Mouse (Mus musculus) layer of hippocampus, adult 2 months (tissue): ENCODE data around the gene Coq4. TPM values are rescaled to one million over a fixed set of nuclear protein-coding genes. Genes with fewer than 3 reads are reported as not detected.

ENCODE experiments used
- DNase-seq, 2 experiments: peaks; one replicate each; pipeline ENCODE4 v3.0.0; 2022; ENCODE audit warnings: low spot score in 2 of 2
- H3K27ac ChIP-seq: fragments of 200-600 bp; 2 replicates; pipeline ENCODE4 v1.8.1; 2022
- H3K4me3 ChIP-seq: fragments of 200-600 bp; 2 replicates; pipeline ENCODE4 v1.8.1; 2022; ENCODE audit warnings: mild to moderate bottlenecking
- CTCF ChIP-seq: fragments of 200-600 bp; conservative IDR thresholded peaks from 2 replicates; pipeline ENCODE4 v1.8.1; 2022; ENCODE audit warnings: antibody characterized with exemption, mild to moderate bottlenecking, moderate library complexity
- long read RNA-seq, 2 experiments: library from polyadenylated mRNA; stranded (forward); transcript quantifications; one replicate each; pipeline ENCODE4 v2.0.0; 2021; ENCODE audit warnings: borderline mapping rate in 2 of 2
- total RNA-seq, 2 experiments: library from RNA; stranded (reverse); gene quantifications; 2 replicates each; pipeline ENCODE4 v1.2.3; 2021

The Coq4 gene
- 10 to 100 TPM; 25.8 to 26.5 TPM for total RNA-seq
- long read RNA-seq, experiment 1, transcript Coq4-201 (7 exons, 1,991 nt): major isoform, 8 of 12 reads
- long read RNA-seq, experiment 1, partial matches to known transcripts: 2 of 12 reads
- long read RNA-seq, experiment 1, other reads (novel, unspliced or antisense): 2 of 12 reads
- long read RNA-seq, experiment 2, transcript Coq4-201 (7 exons, 1,991 nt): major isoform, 13 of 20 reads
- long read RNA-seq, experiment 2, partial matches to known transcripts: 3 of 20 reads
- long read RNA-seq, experiment 2, other reads (novel, unspliced or antisense): 2 of 20 reads

- H3K27ac ChIP-seq: peak within 1 kb of the TSS; percentile 87
- no peak for TF ChIP-seq CTCF
- H3K4me3 ChIP-seq: peak within 1 kb of the TSS; percentile 75
- DNase-seq: peak; percentile 92
Observed at GRCm38 (mm10) chr2:29787104-29787917, at the start of gene Coq4. Coq4 (plus strand) TSS chr2:29787493.

DNA sequence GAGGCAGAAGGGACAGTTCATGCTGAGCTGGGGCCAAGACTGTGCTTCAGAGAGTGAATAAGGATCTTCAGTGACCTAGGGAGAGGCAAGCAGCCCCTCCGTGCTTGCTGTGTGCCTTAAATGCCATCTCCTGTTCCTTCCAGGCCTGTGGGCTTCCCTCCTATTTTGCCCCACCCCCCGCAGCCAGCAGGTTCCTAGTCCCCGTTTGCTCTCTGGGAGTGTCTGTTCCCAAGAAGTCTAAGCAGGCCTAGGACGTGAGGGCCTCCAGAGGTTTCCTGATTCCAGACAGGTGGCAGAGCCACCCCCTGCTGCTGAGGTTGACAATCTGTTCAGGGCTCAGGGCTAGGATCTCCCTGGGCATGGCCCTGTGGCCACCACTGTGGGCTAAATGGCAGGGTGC lies 48.5 kb upstream of the Coq4 start:
- no peak overlapping the region for H3K4me3 ChIP-seq
- DNase-seq: no peak
- peak overlapping the region; percentile 40 for H3K27ac ChIP-seq
- TF ChIP-seq CTCF: no peak

GRCm38 (mm10) chr2:29739368-29739767 lies 47.9 kb upstream of the Coq4 start:
- H3K4me3 ChIP-seq: no peak overlapping the region
- H3K27ac ChIP-seq: peak overlapping the region; percentile 40
- no peak for DNase-seq
- peak; percentile 56 for TF ChIP-seq CTCF

DNA sequence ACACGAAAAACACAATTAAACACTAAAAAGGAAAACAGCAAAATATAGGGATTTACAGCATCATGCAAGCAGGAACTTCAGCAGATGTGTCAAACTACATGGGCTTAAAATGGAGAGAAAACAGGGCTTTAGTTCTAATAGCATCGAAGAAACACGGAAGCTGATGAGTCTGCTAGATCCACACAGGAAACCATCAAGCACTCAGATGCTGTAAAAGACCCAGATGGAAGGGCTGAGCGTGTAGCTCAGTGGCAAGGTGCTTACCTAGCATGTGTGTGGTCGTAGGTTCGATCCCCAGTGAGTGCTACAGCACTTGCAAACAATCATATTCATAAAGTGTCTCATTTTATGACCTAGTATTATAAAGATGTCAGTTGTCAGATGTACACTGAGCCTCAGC lies 46.1 kb upstream of the Coq4 start:
- H3K27ac ChIP-seq: no peak overlapping the region
- no peak overlapping the region for H3K4me3 ChIP-seq
- DNase-seq: no peak
- no peak for TF ChIP-seq CTCF

- no peak overlapping the region for H3K4me3 ChIP-seq
- DNase-seq: no peak
- no peak for TF ChIP-seq CTCF
- no peak overlapping the region for H3K27ac ChIP-seq
Observed at GRCm38 (mm10) chr2:29744256-29744655, 43.0 kb upstream of the Coq4 start.

GRCm38 (mm10) chr2:29747188-29747782 lies 40.0 kb upstream of the Coq4 start:
- DNase-seq: no peak
- Histone ChIP-seq H3K4me3 (peak overlapping the region; percentile 46), H3K27ac (peak overlapping the region; percentile 29)
- no peak for TF ChIP-seq CTCF

- no peak for DNase-seq
- H3K27ac ChIP-seq: no peak overlapping the region
- no peak overlapping the region for H3K4me3 ChIP-seq
- peak; percentile 71 for TF ChIP-seq CTCF
Observed at GRCm38 (mm10) chr2:29747852-29748251, 39.4 kb upstream of the Coq4 start.

- DNase-seq: no peak
- no peak overlapping the region for H3K4me3 ChIP-seq
- TF ChIP-seq CTCF: no peak
- no peak overlapping the region for H3K27ac ChIP-seq
Observed at GRCm38 (mm10) chr2:29748499-29748898, 38.8 kb upstream of the Coq4 start.

GRCm38 (mm10) chr2:29751497-29751896 lies 35.8 kb upstream of the Coq4 start, which contains the start of gene Gm13420:
Gm13420 (minus strand) TSS chr2:29751685.
- Histone ChIP-seq H3K27ac (no peak within 1 kb of the TSS), H3K4me3 (no peak within 1 kb of the TSS)
- TF ChIP-seq CTCF: no peak
- DNase-seq: no peak

GRCm38 (mm10) chr2:29752397-29752796 lies 34.9 kb upstream of the Coq4 start:
- no peak for TF ChIP-seq CTCF
- Histone ChIP-seq H3K27ac (no peak overlapping the region), H3K4me3 (no peak overlapping the region)
- no peak for DNase-seq

GRCm38 (mm10) chr2:29755693-29756092 lies 31.6 kb upstream of the Coq4 start:
- DNase-seq: no peak
- Histone ChIP-seq H3K27ac (no peak overlapping the region), H3K4me3 (no peak overlapping the region)
- no peak for TF ChIP-seq CTCF

DNA sequence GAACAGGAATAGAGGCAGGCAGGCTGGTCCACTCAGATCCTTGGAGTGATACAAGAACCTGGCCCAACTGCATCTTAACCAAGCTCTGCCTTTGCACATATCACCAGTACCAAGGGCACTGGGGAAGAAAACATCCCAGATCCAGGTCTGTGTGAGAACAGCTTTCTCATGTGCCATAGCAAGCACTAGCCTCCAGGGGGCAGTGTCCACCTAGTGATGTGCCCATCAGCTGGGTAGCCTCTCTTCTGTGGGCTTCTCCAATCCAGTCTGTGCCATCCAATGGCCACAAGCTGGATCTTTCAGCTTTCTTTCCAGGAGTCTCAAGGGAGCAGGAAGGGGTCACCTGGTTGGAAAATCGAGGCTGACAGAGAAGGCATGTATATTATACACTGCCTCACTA lies 22.5 kb upstream of the Coq4 start:
- peak; percentile 94 for TF ChIP-seq CTCF
- Histone ChIP-seq H3K27ac (no peak overlapping the region), H3K4me3 (no peak overlapping the region)
- DNase-seq: peak; percentile 38 to 60

DNA sequence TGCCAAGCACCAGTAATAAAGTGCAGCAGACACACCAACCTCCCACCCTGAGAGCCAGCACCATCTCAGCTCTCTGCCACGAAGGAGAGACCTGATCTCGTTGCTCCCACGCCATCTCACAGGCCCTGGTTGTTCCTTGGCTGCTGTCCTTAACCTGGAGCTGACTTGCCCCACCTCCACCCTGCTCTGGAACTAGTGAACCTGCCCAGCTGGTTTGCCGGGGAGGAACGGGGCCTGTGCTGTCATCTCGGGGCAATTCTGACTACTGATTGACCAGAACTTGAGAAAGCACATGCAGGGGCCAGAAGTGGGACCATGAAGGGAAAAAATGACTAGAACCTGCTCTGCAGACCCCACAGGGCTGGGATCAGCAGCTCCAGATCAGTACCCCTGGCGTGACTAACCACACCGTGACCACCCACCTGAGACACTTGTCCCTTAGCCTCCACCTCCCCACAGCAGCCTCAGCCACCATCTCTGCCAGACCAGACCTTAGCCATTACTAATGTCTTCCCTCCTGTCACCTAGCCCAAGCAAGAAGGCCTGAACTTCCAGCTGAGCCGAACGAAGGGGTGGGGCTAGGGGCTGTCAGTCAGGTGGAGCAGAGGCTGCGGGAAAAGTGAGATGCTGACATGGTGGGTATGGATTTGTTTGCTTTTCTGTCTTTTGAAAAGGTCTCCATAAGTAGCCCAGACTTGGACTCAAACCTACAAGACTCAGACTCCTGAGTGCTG lies 19.1 kb upstream of the Coq4 start:
- TF ChIP-seq CTCF: no peak
- no peak for DNase-seq
- no peak overlapping the region for H3K27ac ChIP-seq
- no peak overlapping the region for H3K4me3 ChIP-seq
